Mouse (Mus musculus) ES-Bruce4 (cell line): ENCODE results near the gene Zfp870. TPM values are rescaled to one million over a fixed set of nuclear protein-coding genes. Genes with fewer than 3 reads are reported as not detected.
"Not testable (repeated sequence)": the region's sequence is repeated elsewhere in the genome, so short reads cannot be mapped to it uniquely, and the experiment has no call there.

Source experiments
- H3K27ac ChIP-seq: 2 replicates; pipeline ENCODE4 v1.5.1; 2012; ENCODE audit warnings: low read length, inconsistent platforms; ENCODE audit not compliant: insufficient read depth
- H3K27me3 ChIP-seq: 2 replicates; pipeline ENCODE4 v1.6.1; 2012; ENCODE audit warnings: mild to moderate bottlenecking, low read length, inconsistent platforms; ENCODE audit not compliant: control insufficient read depth, poor library complexity, insufficient read depth, severe bottlenecking
- H3K36me3 ChIP-seq: 2 replicates; pipeline ENCODE4 v1.6.1; 2012; ENCODE audit warnings: inconsistent platforms, mild to moderate bottlenecking, low read length, moderate library complexity; ENCODE audit not compliant: control insufficient read depth, poor library complexity, insufficient read depth, severe bottlenecking
- H3K4me1 ChIP-seq: one replicate; pipeline ENCODE4 v1.8.1; 2011; ENCODE audit warnings: low read length; ENCODE audit not compliant: control insufficient read depth, insufficient read depth
- H3K4me3 ChIP-seq: 2 replicates; pipeline ENCODE4 v1.5.1; 2011; ENCODE audit warnings: low read depth, mild to moderate bottlenecking, low read length
- H3K9ac ChIP-seq: 2 replicates; pipeline ENCODE4 v1.6.1; 2012; ENCODE audit warnings: low read depth, mild to moderate bottlenecking, inconsistent platforms; ENCODE audit not compliant: poor library complexity, severe bottlenecking
- H3K9me3 ChIP-seq: replicated peaks from 2 replicates; pipeline ENCODE4 v1.6.1; 2012; ENCODE audit warnings: mild to moderate bottlenecking, low read length, inconsistent platforms; ENCODE audit not compliant: control insufficient read depth, poor library complexity, insufficient read depth, severe bottlenecking
- CTCF ChIP-seq: IDR thresholded peaks from one replicate; pipeline ENCODE4 v1.8.1; 2011; ENCODE audit warnings: low read depth, low read length
- EP300 ChIP-seq: IDR thresholded peaks from 2 replicates; pipeline ENCODE4 v1.6.1; 2011; ENCODE audit warnings: low read depth, low read length; ENCODE audit not compliant: insufficient read depth
- POLR2A ChIP-seq: IDR thresholded peaks from one replicate; pipeline ENCODE4 v1.8.1; 2011; ENCODE audit warnings: low read length; ENCODE audit not compliant: insufficient read depth
- polyA plus RNA-seq: library from polyadenylated mRNA; stranded (reverse); fragments of >200 nt; gene quantifications from 2 replicates; pipeline ENCODE4 v1.2.4, GENCODE M21; 2011; ENCODE audit warnings: low read depth; ENCODE audit not compliant: missing spikeins, insufficient read depth, insufficient read length

Gene Zfp870
- polyA plus RNA-seq, 1 experiment = 17.6 TPM

DNA sequence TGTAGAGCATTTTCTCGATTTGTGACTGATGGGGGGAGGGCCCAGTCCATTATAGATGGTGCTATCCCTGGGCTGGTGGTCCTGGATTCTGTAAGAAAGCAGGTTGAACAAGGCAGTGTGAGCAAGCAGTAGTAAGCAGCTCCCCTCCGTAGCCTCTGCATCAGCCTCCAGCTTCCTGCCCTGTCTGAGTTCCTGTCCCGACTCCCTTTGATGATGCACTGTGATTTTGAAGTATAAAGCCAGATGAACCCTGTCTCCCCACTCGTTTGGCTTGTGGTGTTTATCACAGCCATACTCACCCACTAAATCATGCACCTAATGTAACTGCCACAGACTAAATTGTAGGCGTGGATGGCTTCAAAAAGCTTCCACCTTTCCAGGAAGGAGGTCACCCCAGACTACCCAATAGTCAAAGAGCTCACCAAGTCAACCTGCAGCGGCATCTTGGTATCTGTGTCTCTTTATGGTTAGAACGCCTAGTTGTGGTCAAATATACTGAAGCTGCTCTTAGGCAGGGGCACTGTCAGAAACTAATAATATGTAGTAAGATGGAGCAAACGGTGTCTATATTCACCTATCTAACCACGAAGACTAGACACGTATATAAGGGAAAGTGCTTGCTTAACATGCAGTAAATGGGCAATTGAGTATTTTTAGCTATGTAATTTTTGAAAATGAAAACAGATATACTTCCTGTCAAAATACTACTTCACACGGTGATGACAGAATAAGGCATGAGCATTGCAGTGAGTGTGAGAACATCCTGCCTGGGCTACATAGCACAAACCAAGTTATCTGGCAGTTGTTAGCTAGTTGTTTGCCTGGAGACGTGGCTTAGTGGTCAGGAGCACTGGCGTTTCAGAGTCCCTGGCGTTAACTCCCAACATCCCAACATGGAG lies 10.9 kb downstream of the Zfp870 start:
- Histone ChIP-seq H3K4me3 (no peak overlapping the region), H3K9ac (no peak overlapping the region), H3K4me1 (peaks cover 5% of the 10 kb centered on the region), H3K9me3 (no peaks in the 10 kb centered on the region), H3K27me3 (no peaks in the 10 kb centered on the region), H3K27ac (peak overlapping the region; percentile 66), H3K36me3 (peaks cover 30% of the 10 kb centered on the region)
- TF ChIP-seq EP300 (no peak), POLR2A (no peak), CTCF (no peak)

DNA sequence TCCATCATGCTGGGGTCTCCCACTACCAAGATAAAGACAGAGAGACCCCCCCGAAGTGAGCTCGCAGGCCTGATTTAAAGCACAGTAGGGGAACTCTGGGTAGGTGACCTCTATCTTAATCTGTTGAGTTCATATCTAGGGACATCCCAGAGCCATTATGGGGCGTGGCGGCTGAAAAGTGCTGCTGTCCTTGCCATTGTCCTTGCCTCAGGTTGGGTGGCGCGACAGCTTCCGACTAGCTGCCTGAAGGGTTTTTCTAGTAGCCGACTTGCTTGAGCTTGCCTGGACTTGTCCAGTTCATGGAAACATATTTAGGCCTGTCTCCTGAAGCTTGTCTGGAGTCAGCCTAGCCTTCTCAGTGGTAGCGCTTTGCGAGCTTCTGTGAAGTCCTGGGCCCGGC lies 12.7 kb downstream of the Zfp870 start:
- Histone ChIP-seq H3K4me3 (no peak overlapping the region), H3K36me3 (peaks cover 19% of the 10 kb centered on the region), H3K9ac (peak overlapping the region; percentile 60), H3K27ac (peak overlapping the region; percentile 95), H3K9me3 (no peaks in the 10 kb centered on the region), H3K4me1 (peaks cover 5% of the 10 kb centered on the region), H3K27me3 (no peaks in the 10 kb centered on the region)
- no peak for TF ChIP-seq POLR2A
- TF ChIP-seq EP300 = peak; percentile 100

DNA sequence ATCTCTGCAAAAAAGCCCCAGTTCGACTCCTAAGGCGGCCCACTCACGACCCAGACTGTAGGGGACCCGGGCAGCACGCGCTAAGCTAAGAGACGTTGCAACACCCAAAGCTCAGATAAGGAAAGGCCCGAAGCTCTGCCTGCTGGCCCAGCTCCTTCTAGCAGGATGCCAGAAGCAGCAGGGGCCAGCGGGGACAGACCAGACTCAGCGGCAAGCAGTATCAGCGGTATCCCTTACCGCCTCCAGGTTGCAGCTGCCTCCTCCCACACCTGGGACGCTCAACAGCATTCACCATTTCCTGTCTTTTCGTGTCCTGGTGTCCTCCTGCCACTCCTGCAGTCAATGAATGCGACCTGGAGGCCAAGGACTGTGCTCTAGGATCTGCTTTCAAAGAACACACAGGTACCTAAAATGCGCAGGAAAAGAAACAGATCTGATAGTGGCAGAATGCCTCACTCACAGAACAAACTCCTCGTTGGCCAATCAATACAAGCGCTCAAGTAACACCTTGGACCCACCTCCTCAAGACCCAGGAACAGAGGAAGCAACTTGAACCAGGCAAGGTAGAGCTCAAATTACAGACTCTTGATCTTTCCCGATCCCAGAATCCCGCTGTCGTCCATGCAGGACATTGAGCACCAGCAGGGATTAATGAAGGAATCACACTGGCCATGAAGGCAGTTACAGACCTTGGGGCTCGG lies 13.8 kb downstream of the Zfp870 start:
- Histone ChIP-seq H3K36me3 (peaks cover 7% of the 10 kb centered on the region), H3K9ac (peak overlapping the region; percentile 60), H3K4me1 (peaks cover 5% of the 10 kb centered on the region), H3K4me3 (peak overlapping the region; percentile 91), H3K27ac (peak overlapping the region; percentile 95), H3K9me3 (0 out of 2 replicates have a peak, but pooled peaks cover under 1% of the 10 kb centered on the region), H3K27me3 (no peaks in the 10 kb centered on the region)
- TF ChIP-seq POLR2A = peak; percentile 56
- peak; percentile 25; the same call in 1 of the 2 replicates for TF ChIP-seq EP300
- no peak for TF ChIP-seq CTCF

DNA sequence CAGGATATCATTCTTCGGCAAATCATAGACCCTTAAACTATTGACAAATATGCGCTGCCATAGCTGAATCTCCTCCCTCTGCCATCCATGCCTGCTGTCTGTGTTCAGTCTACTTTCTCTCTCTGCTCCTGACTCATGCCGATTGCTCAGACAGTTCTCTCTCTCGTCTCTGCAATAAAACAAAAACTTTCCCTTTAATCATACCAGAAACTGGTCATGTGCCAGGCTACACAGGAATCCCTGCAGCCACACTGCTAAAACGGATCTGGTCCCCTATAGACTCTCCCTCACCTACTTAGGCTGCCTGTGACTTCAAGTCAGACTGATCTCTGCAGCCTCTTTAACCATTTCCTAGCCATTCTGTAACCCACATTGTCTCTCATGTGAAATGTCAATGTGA lies 18.7 kb downstream of the Zfp870 start:
- H3K9ac ChIP-seq = no peak overlapping the region

DNA sequence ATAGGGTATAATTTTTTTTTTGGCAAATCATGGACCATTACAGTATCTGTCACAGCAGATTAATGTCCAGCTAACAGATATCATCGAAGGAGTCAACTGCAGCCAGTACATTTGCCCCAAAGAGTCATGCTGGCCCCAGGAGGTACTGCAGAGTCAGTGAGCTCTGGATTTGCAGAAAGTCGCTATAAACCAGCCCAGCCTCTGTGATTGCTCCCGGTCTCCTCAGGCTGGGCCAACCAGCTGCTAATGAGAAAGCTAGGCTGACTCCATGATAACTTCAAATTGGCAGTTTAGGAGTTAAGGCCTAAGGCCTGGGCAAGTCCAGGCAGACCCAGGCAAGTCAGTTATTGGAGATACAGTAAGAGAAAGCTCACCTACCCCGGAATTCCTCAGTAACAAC lies 19.4 kb downstream of the Zfp870 start:
- H3K9me3 ChIP-seq = peaks cover 12% of the 10 kb centered on the region
- H3K9ac ChIP-seq = no peak overlapping the region
- TF ChIP-seq EP300 (no peak), POLR2A (no peak), CTCF (no peak)
- H3K36me3 ChIP-seq = no peaks in the 10 kb centered on the region; the same call in none of the 2 replicates
- H3K4me3 ChIP-seq = no peak overlapping the region
- H3K27ac ChIP-seq = peak overlapping the region; percentile 42
- no peaks in the 10 kb centered on the region for H3K4me1 ChIP-seq
- no peaks in the 10 kb centered on the region for H3K27me3 ChIP-seq

More for the DNA sequence above, 18.7 kb downstream of the Zfp870 start:
- Histone ChIP-seq H3K27ac (peak overlapping the region; percentile 42), H3K4me1 (no peaks in the 10 kb centered on the region), H3K27me3 (no peaks in the 10 kb centered on the region), H3K9me3 (peaks cover 12% of the 10 kb centered on the region), H3K4me3 (no peak overlapping the region), H3K36me3 (no peaks in the 10 kb centered on the region; the same call in none of the 2 replicates)
- TF ChIP-seq POLR2A = no peak

DNA sequence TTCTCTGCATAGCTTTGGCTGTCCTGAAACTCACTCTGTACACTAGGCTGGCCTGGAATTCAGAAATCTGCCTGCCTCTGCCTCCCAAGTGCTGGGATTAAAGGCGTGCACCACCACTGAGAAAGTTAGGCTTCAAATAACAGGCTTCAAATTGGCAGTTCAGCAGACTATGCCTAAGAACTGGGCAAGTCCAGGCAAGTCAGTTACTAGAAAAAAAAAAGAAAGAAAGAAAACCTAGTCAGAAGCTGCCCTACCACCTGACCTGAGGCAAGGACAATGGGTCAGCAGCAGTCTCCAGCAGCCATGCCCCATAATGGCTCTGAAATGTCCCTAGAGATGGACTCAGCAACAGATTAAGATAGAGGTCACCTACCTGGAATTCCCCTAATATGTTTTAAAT lies 20.0 kb downstream of the Zfp870 start:
- no peaks in the 10 kb centered on the region; the same call in none of the 2 replicates for H3K36me3 ChIP-seq
- H3K4me3 ChIP-seq = no peak overlapping the region
- H3K9me3 ChIP-seq = peaks cover 12% of the 10 kb centered on the region
- no peak for TF ChIP-seq POLR2A
- TF ChIP-seq CTCF = no peak
- no peak for TF ChIP-seq EP300
- no peak overlapping the region for H3K9ac ChIP-seq
- H3K27me3 ChIP-seq = no peaks in the 10 kb centered on the region
- no peaks in the 10 kb centered on the region for H3K4me1 ChIP-seq
- H3K27ac ChIP-seq = peak overlapping the region; percentile 85

DNA sequence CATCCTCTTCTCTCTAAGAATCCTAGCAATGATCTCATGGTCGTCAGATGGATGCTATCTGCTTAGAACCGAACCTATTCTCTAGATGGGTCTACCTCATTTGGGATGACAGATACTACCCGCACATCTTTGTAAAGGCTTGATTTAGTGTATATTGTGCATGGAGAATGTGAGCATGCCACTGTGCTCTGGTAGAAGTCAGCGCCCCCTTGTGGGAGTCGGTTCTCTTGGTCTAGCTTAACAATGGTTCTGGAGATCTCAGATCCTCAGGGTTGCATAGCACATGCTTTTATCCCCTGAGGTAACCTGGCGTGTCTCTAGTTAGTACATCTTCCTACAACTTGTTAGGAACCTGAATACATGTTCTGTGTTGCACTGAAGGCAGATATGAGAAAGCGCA lies 24.2 kb downstream of the Zfp870 start:
- not testable (repeated sequence) for H3K4me1 ChIP-seq, H3K27me3 ChIP-seq, H3K4me3 ChIP-seq, H3K9me3 ChIP-seq, H3K36me3 ChIP-seq, H3K27ac ChIP-seq, H3K9ac ChIP-seq

DNA sequence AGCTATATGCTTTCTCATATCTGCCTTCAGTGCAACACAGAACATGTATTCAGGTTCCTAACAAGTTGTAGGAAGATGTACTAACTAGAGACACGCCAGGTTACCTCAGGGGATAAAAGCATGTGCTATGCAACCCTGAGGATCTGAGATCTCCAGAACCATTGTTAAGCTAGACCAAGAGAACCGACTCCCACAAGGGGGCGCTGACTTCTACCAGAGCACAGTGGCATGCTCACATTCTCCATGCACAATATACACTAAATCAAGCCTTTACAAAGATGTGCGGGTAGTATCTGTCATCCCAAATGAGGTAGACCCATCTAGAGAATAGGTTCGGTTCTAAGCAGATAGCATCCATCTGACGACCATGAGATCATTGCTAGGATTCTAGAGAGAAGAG lies 34.7 kb downstream of the Zfp870 start:
- H3K9ac ChIP-seq, H3K27ac ChIP-seq, H3K4me3 ChIP-seq: not testable (repeated sequence)

More for the DNA sequence above, 34.7 kb downstream of the Zfp870 start:
- H3K9me3 ChIP-seq, H3K27me3 ChIP-seq, H3K4me1 ChIP-seq, H3K36me3 ChIP-seq: not testable (repeated sequence)
